Mouse (Mus musculus): ENCODE measurements at regions not wholly inside any gene's neighbourhood (a gene's known extent, or its start where the extent isn't known, plus 50 kb on each side); places are given as distances from the start of the nearest gene placed in this dataset.
"Not testable (repeated sequence)": the region's sequence is repeated elsewhere in the genome, so short reads cannot be mapped to it uniquely, and the experiment has no call there.

GRCm38 (mm10) chr13:35606857-35607561, 52.6 kb upstream of the Cdyl start:
- not testable (repeated sequence) for TF ChIP-seq CTCF (IDR thresholded peaks at IDR 0.05; ENCODE audit: borderline replicate concordance, control insufficient read depth, extremely low read depth, insufficient read depth, low read length, poor library complexity); POLR2A (IDR thresholded peaks at IDR 0.05; ENCODE audit: control insufficient read depth, extremely low read depth, insufficient read depth, low read length, poor library complexity)

Measured in thymus, adult 2 months (tissue).